Mouse (Mus musculus): ENCODE measurements around the gene Prss34.

GRCm38 (mm10) chr17:25318354-25318753 is 20.2 kb downstream of the Prss34 start, which contains the start of gene Prss29:
- TF ChIP-seq CTCF (IDR thresholded peaks at IDR 0.05; ENCODE audit: control insufficient read depth, insufficient read depth, low read length), result no peak
- TF ChIP-seq POLR2A (IDR thresholded peaks at IDR 0.05; ENCODE audit: borderline replicate concordance, control insufficient read depth, low read depth, low read length), result no peak

Data from bone marrow, adult 2 months (tissue).